Comparison of ENCODE assay signal across 8 mouse cellular contexts in genomic region chr8:126593889-126594480, GRCm38 (mm10). TPM values are rescaled to one million over a fixed set of nuclear protein-coding genes. Genes with fewer than 3 reads are reported as not detected.
A peak's percentile ranks its signal among the peaks of the same experiment; 100 is the strongest.
DNase-seq lines count a peak whose midpoint lies in the region; ATAC-seq and TF ChIP-seq lines count a peak whose summit lies in the region.

Gene Irf2bp2 (minus strand): TSS chr8:126593986.

- peak within 1 kb of the TSS; percentile 86 for H3K27ac ChIP-seq in ES-E14 (ENCODE audit: insufficient read depth, low read depth, low read length, poor library complexity, severe bottlenecking)
- peak within 1 kb of the TSS; percentile 100 for H3K27ac ChIP-seq in forebrain, embryonic 15.5 days (replicated peaks)
- H3K27ac ChIP-seq in layer of hippocampus, adult 2 months: peak within 1 kb of the TSS; percentile 99
- peak within 1 kb of the TSS; percentile 100 for H3K27ac ChIP-seq in lung, embryonic 16.5 days (ENCODE audit: low read length)

- under 1% methylated on average over 49 of the region's 56 CpGs for WGBS in forebrain, embryonic 15.5 days
- under 1% methylated on average over 46 of the region's 56 CpGs for WGBS in lung, embryonic 16.5 days

- H3K9me3 ChIP-seq in ES-E14 (ENCODE audit: control insufficient read depth, insufficient read depth, low read depth, low read length): no peaks in the 10 kb centered on the region
- no peaks in the 10 kb centered on the region for H3K9me3 ChIP-seq in forebrain, embryonic 15.5 days
- H3K9me3 ChIP-seq in lung, embryonic 16.5 days (ENCODE audit: control insufficient read depth, low read length): no peaks in the 10 kb centered on the region

- H3K4me2 ChIP-seq in forebrain, embryonic 15.5 days (replicated peaks): peak within 1 kb of the TSS; percentile 83
- H3K4me2 ChIP-seq in lung, embryonic 16.5 days (ENCODE audit: low read depth, low read length): peak within 1 kb of the TSS; percentile 94

- intact Hi-C loops in heart, postnatal 25 days (cut with DNase I): loop anchor here (1.0 to 5.0 kb wide), 3 partner anchors 142 to 245 kb away; no protein-coding TSS in a partner anchor

- no peak for TF ChIP-seq CTCF in layer of hippocampus, adult 2 months (conservative IDR thresholded peaks at IDR 0.05)

- DNase-seq in ES-E14 (ENCODE audit: low read depth, low spot score): peak; percentile 83
- peak; percentile 88 for DNase-seq in cerebellum, adult 11 months
- DNase-seq in heart, postnatal 25 days (ENCODE audit: low spot score): peak; percentile 84
- peak; percentile 83 to 87 for DNase-seq in layer of hippocampus, adult 2 months (ENCODE audit: low spot score in 2 of 2)
- peak; percentile 75 for DNase-seq in ovary, postnatal 10 days (ENCODE audit: low spot score)
- peak; percentile 92 for DNase-seq in thymus, postnatal 10 days (ENCODE audit: low spot score in 2 of 2)

- peak within 1 kb of the TSS; percentile 93 for H3K9ac ChIP-seq in ES-E14 (ENCODE audit: insufficient read depth, low read depth, low read length, poor library complexity, severe bottlenecking)
- peak within 1 kb of the TSS; percentile 96 for H3K9ac ChIP-seq in forebrain, embryonic 15.5 days (replicated peaks)
- peak within 1 kb of the TSS; percentile 100 for H3K9ac ChIP-seq in lung, embryonic 16.5 days (ENCODE audit: low read length)

- peaks cover 4 to 26% of the 10 kb centered on the region in 2 experiments; a peak in 2 of 4 replicates for H3K4me1 ChIP-seq in ES-E14 (ENCODE audit: control insufficient read depth in 2 of 2, insufficient read depth in 2 of 2, low read length in 2 of 2, poor library complexity in 1 of 2)
- peaks cover 62% of the 10 kb centered on the region for H3K4me1 ChIP-seq in forebrain, embryonic 15.5 days
- peaks cover 37% of the 10 kb centered on the region for H3K4me1 ChIP-seq in lung, embryonic 16.5 days (replicated peaks; ENCODE audit: control insufficient read depth, insufficient read depth, low read length)

- ATAC-seq in forebrain, embryonic 15.5 days (replicated peaks): peak; percentile 66
- peak; percentile 71 for ATAC-seq in lung, embryonic 16.5 days (ENCODE audit: low read depth)

- in situ Hi-C loops in ES-E14 (cut with MboI; ENCODE audit: low sequenced_read_pairs in 2 of 2, unreplicated experiment in 2 of 2): no loop called here

- H3K36me3 ChIP-seq in ES-E14 (ENCODE audit: control insufficient read depth, insufficient read depth, low read length, poor library complexity, severe bottlenecking): peaks cover 21% of the 10 kb centered on the region
- H3K36me3 ChIP-seq in forebrain, embryonic 15.5 days: peaks cover 2% of the 10 kb centered on the region; the same call in 1 of the 2 replicates
- H3K36me3 ChIP-seq in lung, embryonic 16.5 days (ENCODE audit: control insufficient read depth, insufficient read depth, low read length): peaks cover 7% of the 10 kb centered on the region; the same call in 1 of the 2 replicates

- H3K4me3 ChIP-seq in ES-E14 (ENCODE audit: insufficient read depth in 1 of 2, low read depth in 1 of 2, low read length in 2 of 2, poor library complexity in 1 of 2, severe bottlenecking in 1 of 2): peak within 1 kb of the TSS; percentile 80 to 85
- peak within 1 kb of the TSS; percentile 86 for H3K4me3 ChIP-seq in forebrain, embryonic 15.5 days
- H3K4me3 ChIP-seq in layer of hippocampus, adult 2 months: peak within 1 kb of the TSS; percentile 93
- peak within 1 kb of the TSS; percentile 100 for H3K4me3 ChIP-seq in lung, embryonic 16.5 days (ENCODE audit: low read length)

- no peaks in the 10 kb centered on the region for H3K27me3 ChIP-seq in forebrain, embryonic 15.5 days
- H3K27me3 ChIP-seq in lung, embryonic 16.5 days (ENCODE audit: control insufficient read depth, insufficient read depth, low read depth, low read length): no peaks in the 10 kb centered on the region

TF ChIP-seq in ES-E14, 5 proteins besides CTCF, POLR2A, EP300 and RAD21:
- TF ChIP-seq CHD2 (IDR thresholded peaks at IDR 0.05; ENCODE audit: low read depth, low read length) (0 out of 2 replicates have a peak, but pooled peaks have one; percentile 40), MAFK (IDR thresholded peaks at IDR 0.05; ENCODE audit: insufficient read depth, low read depth, low read length) (no peak), HCFC1 (IDR thresholded peaks at IDR 0.05; ENCODE audit: borderline replicate concordance, insufficient read depth, low read length) (no peak; the same call in 1 of the 2 replicates)
TF ChIP-seq in ES-E14: peak in this region for 1.

RNA-seq across cellular contexts. Expression of gene Irf2bp2, which starts in this region (rescaled TPM):
- 21.9 and 25.7 TPM in 2 replicates for total RNA-seq in ES-E14 (2012; rRNA removed)
- polyA plus RNA-seq in forebrain, embryonic 15.5 days (2015; fragmentation: Nextera tagmentation; extraction: Ambion mirVana): 10.5 and 11.1 TPM in 2 replicates
- total RNA-seq in heart, postnatal 25 days (2021): 10 to 100 TPM; 63.9 to 71.4 TPM
- total RNA-seq in layer of hippocampus, adult 2 months (2021): 10 to 100 TPM; 53.0 to 60.4 TPM
- 11.7 and 12.8 TPM in 2 replicates for polyA plus RNA-seq in lung, embryonic 16.5 days (2015; fragmentation: Nextera tagmentation; extraction: Ambion mirVana)

Comparison
In these comparisons a context has a peak if more than half of its experiments do, and no peak if none do; other contexts are left out.
1. Peak in every context shown above with its lines: DNase-seq, ATAC-seq, H3K4me3 ChIP-seq and H3K27ac ChIP-seq.